Mouse (Mus musculus) bone marrow, adult 2 months (tissue): ENCODE results near the gene Gm19684. TPM values are rescaled to one million over a fixed set of nuclear protein-coding genes. Genes with fewer than 3 reads are reported as not detected.
"Not testable (repeated sequence)": the region's sequence is repeated elsewhere in the genome, so short reads cannot be mapped to it uniquely, and the experiment has no call there.

Experiments used
- H3K27ac ChIP-seq: fragments of 200-500 bp; 2 replicates; pipeline ENCODE4 v1.5.1; 2012; ENCODE audit warnings: low read depth, mild to moderate bottlenecking, control low read depth, inconsistent platforms, low read length; ENCODE audit not compliant: control insufficient read depth, poor library complexity, insufficient read depth
- H3K4me1 ChIP-seq: fragments of 200-500 bp; 2 replicates; pipeline ENCODE4 v1.6.1; 2011; ENCODE audit warnings: low read length; ENCODE audit not compliant: control insufficient read depth, insufficient read depth
- H3K4me3 ChIP-seq: fragments of 200-500 bp; replicated peaks from 2 replicates; pipeline ENCODE3; 2011; ENCODE audit warnings: mild to moderate bottlenecking, low read depth, low read length, control low read depth; ENCODE audit not compliant: control insufficient read depth
- CTCF ChIP-seq: fragments of 200-500 bp; IDR thresholded peaks from 2 replicates; pipeline ENCODE4 v1.5.1; 2011; ENCODE audit warnings: low read length, control low read depth; ENCODE audit not compliant: control insufficient read depth, insufficient read depth
- POLR2A ChIP-seq: fragments of 200-500 bp; IDR thresholded peaks from 2 replicates; pipeline ENCODE4 v1.6.1; 2011; ENCODE audit warnings: low read depth, mild to moderate bottlenecking, control low read depth, low read length, borderline replicate concordance; ENCODE audit not compliant: control insufficient read depth
- WGBS: fragments of 180-500 bp; shearing (Covaris S2); methylation state at CpG from one replicate; pipeline ENCODE4 v1.1.7; 2018; 5-methylcytosine and 5-hydroxymethylcytosine counted together
- polyA plus RNA-seq: library from polyadenylated mRNA; stranded (reverse); fragments of >200 nt; gene quantifications from 2 replicates; pipeline ENCODE4 v1.2.4, GENCODE M21; 2011; ENCODE audit warnings: low replicate concordance; ENCODE audit not compliant: missing spikeins, insufficient read depth, insufficient read length

The Gm19684 gene
- polyA plus RNA-seq, 1 experiment, result 1.2 TPM

DNA sequence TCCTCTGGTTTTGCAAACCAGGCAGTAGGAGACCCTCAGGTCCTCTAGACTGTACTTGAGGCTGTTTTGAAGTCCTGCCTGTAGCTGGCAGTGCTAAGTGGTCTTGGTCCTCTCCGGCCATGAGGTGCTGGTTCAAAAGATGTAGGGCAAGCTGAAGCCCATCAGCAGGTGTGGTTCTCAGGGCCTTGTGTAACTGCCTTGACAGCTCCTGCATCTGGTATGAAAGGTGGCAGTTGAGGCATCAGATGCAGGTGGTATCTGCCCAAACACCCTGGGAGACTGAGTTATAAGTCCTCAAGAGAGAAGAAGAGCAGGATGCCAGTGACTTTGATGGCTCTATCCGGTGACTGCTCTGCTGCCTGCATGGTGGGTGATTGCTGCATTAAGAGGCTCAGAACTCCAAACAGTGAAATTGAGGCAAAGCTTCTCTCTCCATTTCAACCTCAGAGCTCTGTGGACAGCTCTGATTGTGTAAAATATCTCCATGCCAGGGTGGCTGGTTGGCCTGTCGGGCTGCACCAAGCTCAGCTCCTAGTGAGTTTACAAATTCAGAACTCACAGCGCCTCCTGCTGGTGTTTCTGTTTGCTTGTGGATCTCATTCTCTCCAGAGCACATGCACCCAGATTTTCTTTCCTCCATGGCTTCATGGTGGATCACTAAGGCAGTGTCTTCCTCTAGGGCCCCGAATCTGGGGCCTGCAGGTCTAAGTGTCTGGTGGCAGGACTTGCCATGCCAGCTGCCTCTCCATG, 10.2 kb downstream of the Gm19684 start:
- H3K27ac ChIP-seq, result no peak overlapping the region
- no peak overlapping the region for H3K4me3 ChIP-seq
- no peak for TF ChIP-seq POLR2A
- TF ChIP-seq CTCF, result 0 out of 2 replicates have a peak, but pooled peaks have one; percentile 9
- WGBS, result 80% methylated on average over 5 of the region's 5 CpGs
- H3K4me1 ChIP-seq, result peaks cover 1% of the 10 kb centered on the region

DNA sequence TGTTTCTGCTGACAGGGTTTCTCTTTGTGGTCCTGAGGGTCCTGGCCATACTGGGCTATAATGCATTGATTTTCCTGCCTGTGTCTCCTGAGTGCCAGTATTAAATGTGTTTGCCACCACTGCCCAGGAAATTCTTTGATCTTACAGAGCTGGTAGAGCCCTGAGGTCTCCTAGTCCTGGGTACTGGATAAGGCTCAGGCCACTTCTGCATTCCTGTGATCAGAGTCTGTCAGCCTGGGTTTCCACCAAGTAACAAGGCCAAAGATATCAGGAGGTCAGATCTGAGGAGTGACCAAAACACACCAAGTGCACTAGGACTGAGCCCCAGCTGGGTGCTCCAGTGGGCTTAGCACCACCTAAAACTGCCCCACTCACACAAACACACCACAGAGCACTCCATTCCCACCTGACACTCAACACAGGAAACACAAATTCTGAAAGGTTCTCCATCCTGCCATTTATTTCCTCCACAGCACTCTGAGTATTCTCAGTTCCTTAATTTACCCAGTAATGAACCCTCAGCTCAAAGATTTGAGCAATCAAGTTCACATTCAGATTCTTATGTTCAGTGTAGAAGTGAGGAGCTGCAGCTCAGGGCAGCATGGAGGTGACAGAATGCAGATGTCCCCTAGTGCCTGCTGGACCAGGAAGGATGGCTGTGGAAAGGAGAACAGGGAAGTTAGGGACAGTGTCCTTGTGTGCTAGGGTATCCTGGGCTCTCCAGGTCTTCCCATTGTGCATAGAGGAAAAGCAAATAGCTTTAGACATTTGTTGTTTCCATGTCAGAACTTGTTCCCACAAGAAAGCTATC, 14.1 kb downstream of the Gm19684 start:
- not testable (repeated sequence) for H3K27ac ChIP-seq, H3K4me3 ChIP-seq, H3K4me1 ChIP-seq

DNA sequence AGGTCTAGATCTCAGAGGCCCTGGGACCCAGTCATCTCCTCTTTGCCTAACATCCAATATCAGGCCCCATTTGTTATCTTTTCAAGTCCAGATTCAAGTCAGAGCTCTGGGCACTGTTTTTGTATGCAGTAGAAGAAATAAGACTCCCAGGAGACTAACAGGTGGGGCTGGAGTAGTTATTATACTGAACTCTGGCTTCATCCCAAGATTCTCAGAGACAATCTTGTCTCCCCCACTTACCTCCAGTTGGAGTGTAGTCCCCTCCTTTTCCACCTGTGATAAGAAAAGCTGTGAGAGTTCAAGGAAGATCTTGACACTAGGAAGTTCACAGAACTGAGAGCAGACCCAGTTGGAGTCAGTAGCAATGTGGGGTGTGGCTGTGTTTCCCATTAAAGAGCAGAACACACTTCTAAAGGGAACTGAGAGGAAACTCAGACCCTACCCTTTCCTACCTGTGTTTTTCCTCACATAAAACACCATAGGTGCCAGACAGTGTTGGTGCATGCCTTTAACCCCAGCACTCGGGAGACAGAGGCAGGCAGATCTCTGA, 14.9 kb downstream of the Gm19684 start:
- not testable (repeated sequence) for H3K4me3 ChIP-seq, H3K27ac ChIP-seq, H3K4me1 ChIP-seq
- 72% methylated on average over 1 of the region's 1 CpGs for WGBS

- no peak for TF ChIP-seq POLR2A
- no peak for TF ChIP-seq CTCF
- 1% methylated on average over 78 of the region's 78 CpGs for WGBS
- Histone ChIP-seq H3K27ac (no peak overlapping the region), H3K4me1 (no peaks in the 10 kb centered on the region; the same call in 1 of the 2 replicates), H3K4me3 (peak overlapping the region; percentile 64)
Observed at GRCm38 (mm10) chr17:36145111-36145860, 23.8 kb downstream of the Gm19684 start.

GRCm38 (mm10) chr17:36145861-36146156, 24.3 kb downstream of the Gm19684 start:
- H3K27ac ChIP-seq, H3K4me3 ChIP-seq, H3K4me1 ChIP-seq: not testable (repeated sequence)
- 7% methylated on average over 13 of the region's 13 CpGs for WGBS

DNA sequence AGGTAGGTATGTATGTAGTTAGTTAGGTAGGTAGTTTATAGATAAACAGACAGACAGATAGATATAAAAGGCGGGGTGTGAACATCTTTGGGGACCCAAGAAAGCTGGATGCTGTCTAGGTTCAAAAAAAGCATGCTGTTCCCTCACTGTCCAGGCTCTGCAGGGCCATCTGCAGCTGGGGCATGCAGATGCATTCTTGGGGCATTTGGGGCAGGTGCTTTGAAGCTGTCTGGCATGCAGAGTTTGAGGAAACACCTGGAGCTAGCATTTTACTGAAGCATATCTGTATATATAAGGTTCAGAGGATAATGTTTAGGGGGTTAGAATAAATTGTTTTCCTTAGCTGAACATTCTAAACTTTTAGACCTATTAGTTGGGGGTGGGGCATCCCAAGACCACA, 25.5 kb downstream of the Gm19684 start:
- H3K4me1 ChIP-seq, H3K27ac ChIP-seq, H3K4me3 ChIP-seq: not testable (repeated sequence)
- WGBS, result 63% methylated on average over 1 of the region's 1 CpGs

GRCm38 (mm10) chr17:36148468-36148867, 27.0 kb downstream of the Gm19684 start:
- 88% methylated on average over 5 of the region's 5 CpGs for WGBS

DNA sequence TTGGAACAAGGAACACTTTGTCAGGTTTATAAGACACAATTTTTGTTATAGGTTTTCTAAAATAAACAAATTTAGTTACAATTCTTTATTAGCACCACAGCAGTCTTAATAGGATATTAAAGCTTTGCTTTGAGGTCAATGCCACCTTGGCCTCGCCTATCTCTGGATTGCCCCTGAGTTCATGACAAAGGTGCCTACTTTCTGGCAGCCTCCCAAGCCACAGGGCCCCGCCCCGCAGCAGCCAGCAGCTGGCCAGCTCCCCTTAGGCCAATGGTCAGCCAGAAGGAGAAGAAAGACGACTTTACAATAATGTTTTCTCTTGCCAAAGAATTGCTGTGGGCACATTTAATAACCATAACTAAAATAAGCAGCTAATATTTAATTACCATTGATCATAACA, 29.7 kb downstream of the Gm19684 start:
- H3K27ac ChIP-seq, H3K4me1 ChIP-seq, H3K4me3 ChIP-seq: not testable (repeated sequence)
- WGBS, result 31% methylated on average over 4 of the region's 4 CpGs

More at GRCm38 (mm10) chr17:36148468-36148867, 27.0 kb downstream of the Gm19684 start:
- not testable (repeated sequence) for H3K4me3 ChIP-seq, H3K4me1 ChIP-seq, H3K27ac ChIP-seq
